Mouse (Mus musculus) induced T-regulatory cell, adult 2 months (primary cell): ENCODE results near the gene Rps19.
"Not testable (repeated sequence)": the region's sequence is repeated elsewhere in the genome, so short reads cannot be mapped to it uniquely, and the experiment has no call there.

Source experiments
- DNase-seq: peaks from one replicate; pipeline ENCODE4 v3.0.0-alpha.2; 2012; ENCODE audit warnings: low read depth

The Rps19 gene

GRCm38 (mm10) chr7:24869532-24870165 lies 14.5 kb upstream of the Rps19 start, which contains the start of the genes Lypd4 and Dmrtc2:
TSS of gene Lypd4 (minus strand) at chr7:24869941.
TSS of gene Dmrtc2 (plus strand) at chr7:24870057.
- no peak for DNase-seq

GRCm38 (mm10) chr7:24877588-24877987 lies 6.6 kb upstream of the Rps19 start:
- no peak for DNase-seq

- DNase-seq: no peak
Observed at GRCm38 (mm10) chr7:24879620-24880019, 4.6 kb upstream of the Rps19 start.

- DNase-seq: no peak
Observed at GRCm38 (mm10) chr7:24882416-24883199, 1.6 kb upstream of the Rps19 start.

- DNase-seq: no peak
Observed at GRCm38 (mm10) chr7:24884693-24885291, 621 bp downstream of the Rps19 start.

GRCm38 (mm10) chr7:24885468-24886307 lies 1.5 kb downstream of the Rps19 start:
- DNase-seq: peak; percentile 29

GRCm38 (mm10) chr7:24886308-24886633 lies 2.1 kb downstream of the Rps19 start:
- DNase-seq: no peak

- no peak for DNase-seq
Observed at GRCm38 (mm10) chr7:24887096-24887495, 2.9 kb downstream of the Rps19 start.

- no peak for DNase-seq
Observed at GRCm38 (mm10) chr7:24889431-24890220, 5.5 kb downstream of the Rps19 start.

GRCm38 (mm10) chr7:24890281-24891216 lies 6.4 kb downstream of the Rps19 start:
- peak; percentile 92 for DNase-seq

- no peak for DNase-seq
Observed at GRCm38 (mm10) chr7:24891241-24892124, 7.3 kb downstream of the Rps19 start.

GRCm38 (mm10) chr7:24892125-24892583 lies 8.0 kb downstream of the Rps19 start:
- DNase-seq: peak; percentile 63

- DNase-seq: not testable (repeated sequence)
Observed at GRCm38 (mm10) chr7:24895749-24896148, 11.6 kb downstream of the Rps19 start.

- no peak for DNase-seq
Observed at GRCm38 (mm10) chr7:24896269-24896668, 12.1 kb downstream of the Rps19 start.

- DNase-seq: no peak
Observed at GRCm38 (mm10) chr7:24897224-24897623, 13.1 kb downstream of the Rps19 start, which contains the start of gene Cd79a. TSS of gene Cd79a (plus strand) at chr7:24897381.

- no peak for DNase-seq
Observed at GRCm38 (mm10) chr7:24897959-24898358, 13.8 kb downstream of the Rps19 start.

GRCm38 (mm10) chr7:24901114-24901513 lies 16.9 kb downstream of the Rps19 start:
- DNase-seq: peak; percentile 55

- peak; percentile 86 for DNase-seq
Observed at GRCm38 (mm10) chr7:24901842-24902241, 17.7 kb downstream of the Rps19 start.

- DNase-seq: no peak
Observed at GRCm38 (mm10) chr7:24902264-24902629, 18.1 kb downstream of the Rps19 start.
